Mouse (Mus musculus): ENCODE data around the gene Sdccag8.

GRCm38 (mm10) chr1:176926009-176926408, 111.5 kb downstream of the Sdccag8 start:
- TF ChIP-seq EP300 (IDR thresholded peaks at IDR 0.05; ENCODE audit: low read depth) = no peak
- no peak for TF ChIP-seq CTCF (IDR thresholded peaks at IDR 0.05; ENCODE audit: low read depth)

Measured in heart, postnatal 0 days (tissue).